Mouse (Mus musculus) urinary bladder, postnatal 25 days (tissue): Measurements from ENCODE around the gene Orc1.

Experiments
- DNase-seq: peaks from one replicate; pipeline ENCODE4 v3.0.0; 2022; ENCODE audit warnings: low spot score

The Orc1 gene

DNA sequence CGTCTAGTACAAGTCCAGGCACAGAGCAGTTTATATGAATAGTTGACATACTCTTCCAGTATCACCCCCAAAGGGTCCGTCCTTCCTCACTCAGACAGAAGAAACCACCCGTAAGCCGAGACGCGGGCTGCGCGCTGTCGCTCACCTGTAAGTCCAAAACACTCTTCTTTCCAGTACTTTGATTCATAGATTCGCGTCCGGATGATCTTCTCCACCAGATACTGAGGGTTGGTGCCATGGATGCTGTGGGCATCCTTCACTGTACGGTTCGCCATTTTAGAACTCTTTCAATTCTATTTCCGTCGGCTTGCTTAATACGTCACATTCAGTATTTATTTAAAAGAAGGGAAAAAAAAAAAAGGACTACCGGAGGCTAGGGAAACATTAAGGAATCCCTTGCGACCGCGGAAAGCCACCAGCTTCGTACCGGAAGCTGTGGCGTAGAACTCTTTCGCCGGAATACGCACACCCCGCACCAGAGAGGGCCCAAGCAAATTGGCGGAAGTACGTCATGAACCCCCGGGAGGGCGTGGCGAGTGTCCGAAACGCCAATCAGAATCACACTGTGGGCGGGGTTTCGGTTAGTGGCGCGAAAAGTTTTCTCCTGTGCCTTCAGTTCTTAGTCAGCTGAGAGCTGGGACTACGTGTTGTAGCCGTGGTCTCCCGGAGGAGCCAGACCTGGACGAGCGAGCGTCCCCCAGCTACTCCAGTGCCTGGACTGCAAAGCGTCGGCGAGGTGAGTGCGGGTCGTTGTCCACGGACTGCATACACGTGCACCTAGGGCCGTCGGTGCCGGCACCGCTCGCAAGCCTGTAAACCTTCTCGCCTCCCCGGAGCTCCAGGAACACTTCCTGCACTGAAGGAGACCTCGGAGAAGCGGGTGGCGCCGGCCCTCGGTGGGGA lies at the start of gene Orc1, which contains the start of gene Prpf38a:
Orc1 (plus strand) TSS at position 584 of the 903 bp plus-strand sequence.
Prpf38a (minus strand) TSS at position 497 of the 903 bp plus-strand sequence.
- peak; percentile 97 for DNase-seq

DNA sequence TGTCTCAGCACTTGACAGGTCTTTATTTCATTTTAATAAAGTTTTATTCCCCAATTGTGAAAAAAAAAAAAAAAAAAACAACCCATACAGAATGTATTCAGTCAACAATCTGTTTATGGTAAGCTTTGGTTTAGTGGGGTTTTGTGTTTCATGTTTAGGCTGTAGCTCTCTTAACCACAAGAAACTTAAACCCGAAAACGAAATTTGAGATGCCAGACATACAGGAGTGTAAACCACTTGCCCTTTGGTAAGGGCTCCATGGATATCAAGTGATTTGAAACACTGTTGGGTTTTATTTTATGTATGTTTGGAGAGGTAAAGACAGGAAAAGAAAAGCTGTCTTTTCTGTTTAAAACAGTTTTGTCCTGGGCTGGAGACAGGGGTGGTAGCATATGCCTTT lies 39.5 kb upstream of the Orc1 start:
- DNase-seq, result no peak

DNA sequence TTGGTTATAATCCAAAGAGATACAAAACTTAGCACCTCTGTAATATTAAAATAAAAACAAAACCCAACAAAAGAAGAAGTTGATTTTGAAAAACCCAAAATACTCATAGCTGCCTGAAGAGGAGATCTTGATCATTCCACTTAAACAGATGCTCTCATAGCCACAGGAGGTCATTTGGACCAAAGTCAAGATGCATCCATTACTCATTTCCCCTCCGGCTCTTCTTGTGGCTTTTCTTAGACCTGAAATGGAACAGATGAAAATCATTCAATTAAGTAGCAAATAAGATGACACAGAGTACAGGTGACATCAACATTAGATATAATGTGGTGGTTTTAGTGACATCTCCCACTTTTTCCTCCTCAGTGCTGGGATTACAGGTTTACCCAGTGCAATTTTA lies 14.2 kb upstream of the Orc1 start:
- DNase-seq, result no peak

DNA sequence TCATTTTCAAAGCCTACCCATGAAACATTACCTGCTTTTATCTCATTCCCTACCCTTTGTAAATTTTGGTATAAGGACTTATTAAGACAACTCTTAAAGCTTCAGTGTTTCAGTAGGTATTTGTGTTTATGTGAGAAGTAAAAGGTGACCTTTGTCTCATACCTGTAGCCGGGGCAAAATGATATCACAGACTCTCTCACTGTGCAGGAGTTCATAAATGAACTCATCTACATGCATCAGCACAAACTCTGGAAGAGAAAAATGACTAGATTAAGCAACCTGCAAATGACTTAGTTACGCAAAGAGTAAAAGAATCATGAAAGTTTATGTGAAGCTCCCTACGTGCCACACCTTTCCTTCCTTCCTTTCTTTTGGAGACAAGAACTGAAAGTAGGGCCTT lies 6.6 kb upstream of the Orc1 start:
- DNase-seq, result no peak

DNA sequence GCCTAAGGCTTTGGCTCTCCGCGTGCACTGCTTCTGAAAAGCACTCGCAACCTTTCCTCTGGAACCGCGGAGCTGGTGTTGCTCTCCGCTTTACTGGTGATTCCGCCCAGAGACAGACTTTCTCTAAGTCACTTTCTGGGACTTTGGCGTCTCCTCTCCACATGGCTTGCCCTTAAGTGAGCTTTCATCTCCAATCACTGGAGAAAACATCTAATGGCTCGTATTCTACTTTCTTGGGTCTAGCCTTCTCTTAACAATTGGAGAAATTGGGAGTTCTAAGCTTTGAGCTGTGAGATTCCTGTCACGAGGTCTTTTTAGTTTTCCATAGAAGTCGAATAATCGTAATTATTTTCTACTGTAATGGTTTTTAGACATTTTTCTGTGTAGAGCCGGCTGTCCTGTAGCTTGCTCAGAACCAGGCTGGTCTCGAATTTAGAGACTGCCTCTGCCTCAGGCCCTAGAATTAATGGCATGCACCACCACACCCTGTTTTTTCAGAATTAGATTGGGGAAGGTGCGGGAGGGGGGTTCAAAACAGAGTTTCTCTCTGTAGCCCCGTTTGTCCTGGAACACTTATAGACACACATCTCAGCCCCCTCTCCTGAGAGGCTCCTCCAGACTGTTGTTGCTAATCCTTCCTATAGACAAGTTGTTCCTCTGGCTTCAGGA lies 654 bp downstream of the Orc1 start:
- no peak for DNase-seq

DNA sequence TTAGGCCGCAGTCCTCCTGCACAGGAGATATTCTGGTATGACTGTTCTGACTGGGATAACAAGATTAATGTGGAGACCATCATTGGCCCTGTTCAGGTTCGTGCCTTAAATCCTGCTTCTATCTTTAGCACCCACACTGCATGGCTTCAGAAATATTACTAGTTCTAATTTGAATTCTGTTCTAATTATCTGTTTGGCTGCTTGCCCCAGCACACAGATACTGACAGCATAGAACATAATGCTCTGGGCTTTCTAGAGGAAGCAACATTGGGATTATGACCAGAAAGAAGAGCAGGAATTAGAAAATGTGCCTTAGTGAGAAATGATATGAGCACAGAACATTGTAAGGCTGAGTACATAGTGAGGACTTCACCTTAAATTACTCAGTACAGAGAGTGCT lies 14.2 kb downstream of the Orc1 start:
- no peak for DNase-seq

DNA sequence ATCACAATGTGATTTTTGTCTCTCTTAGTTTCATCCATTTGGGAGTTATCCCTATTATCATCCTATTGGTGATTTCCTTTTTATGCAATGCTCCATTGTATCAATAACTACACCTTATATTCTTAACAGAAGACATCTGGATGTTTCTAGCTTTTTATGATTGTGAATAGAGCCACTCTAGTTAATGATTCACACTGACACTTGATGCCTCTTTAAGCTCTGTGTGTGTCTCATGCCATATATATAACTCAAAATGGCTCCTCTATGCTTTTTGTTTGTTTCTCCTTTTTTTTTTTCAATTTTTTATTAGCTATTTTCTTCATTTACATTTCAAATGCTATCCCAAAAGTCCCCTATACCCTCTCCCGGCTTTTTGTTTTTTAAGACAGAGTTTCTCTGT lies 16.6 kb downstream of the Orc1 start:
- no peak for DNase-seq

DNA sequence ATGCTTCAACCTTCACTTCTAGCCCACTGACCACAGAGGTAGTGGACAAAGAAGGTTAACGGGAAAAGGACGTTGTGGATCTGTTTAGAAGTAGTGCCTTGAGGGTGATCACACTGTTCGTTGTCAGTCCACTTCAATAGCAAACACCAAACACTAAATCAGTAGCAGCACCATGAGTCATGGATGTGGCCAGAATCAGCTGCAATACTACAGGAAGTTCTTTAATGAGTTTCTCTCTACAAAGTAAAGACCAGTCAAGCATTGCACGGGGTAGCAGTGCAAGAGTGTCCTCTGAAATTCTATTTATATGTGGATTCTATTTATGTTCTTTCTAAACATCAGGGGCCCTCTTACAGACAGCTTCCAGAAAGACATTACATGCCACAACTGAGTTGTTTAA lies 19.1 kb downstream of the Orc1 start:
- no peak for DNase-seq

DNA sequence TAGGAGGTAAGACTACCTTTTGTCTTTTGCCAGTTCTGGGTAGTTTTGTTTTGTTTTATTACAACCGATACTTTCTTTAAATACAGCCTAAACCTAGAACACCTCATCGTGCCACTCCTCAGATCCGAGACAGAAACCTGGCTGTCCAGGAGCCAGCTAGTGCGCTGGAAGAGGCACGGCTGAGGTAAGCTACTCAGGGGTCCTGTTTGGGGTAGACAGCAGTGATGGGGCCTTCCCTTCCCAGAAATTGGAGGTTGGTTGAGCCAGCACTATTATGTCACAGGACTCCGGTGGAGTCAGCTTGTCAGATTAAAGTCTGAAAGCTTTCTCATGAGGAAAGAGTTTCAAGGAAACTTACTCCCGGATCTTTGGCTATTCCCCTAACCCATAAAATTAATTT lies 22.6 kb downstream of the Orc1 start:
- DNase-seq, result no peak

DNA sequence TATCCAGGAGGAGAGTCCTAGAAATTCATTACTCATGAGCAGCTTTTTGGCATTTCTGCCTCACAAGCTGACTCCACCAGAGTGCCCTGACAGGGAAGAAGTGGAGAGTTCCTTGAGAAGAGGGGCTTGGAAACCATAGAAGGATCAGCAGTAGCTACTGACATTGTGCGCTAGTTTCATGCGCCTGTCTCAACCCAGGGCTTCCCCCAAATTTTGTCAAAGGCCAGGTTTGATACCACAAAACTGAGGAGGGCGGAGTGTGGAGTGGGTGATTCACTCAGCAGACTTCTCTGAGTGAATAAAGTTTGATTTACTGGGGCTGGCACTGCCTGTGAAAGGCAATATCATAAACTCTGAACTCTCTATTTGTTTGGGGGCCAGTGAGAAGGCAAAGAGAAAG lies 29.4 kb downstream of the Orc1 start:
- DNase-seq, result no peak

DNA sequence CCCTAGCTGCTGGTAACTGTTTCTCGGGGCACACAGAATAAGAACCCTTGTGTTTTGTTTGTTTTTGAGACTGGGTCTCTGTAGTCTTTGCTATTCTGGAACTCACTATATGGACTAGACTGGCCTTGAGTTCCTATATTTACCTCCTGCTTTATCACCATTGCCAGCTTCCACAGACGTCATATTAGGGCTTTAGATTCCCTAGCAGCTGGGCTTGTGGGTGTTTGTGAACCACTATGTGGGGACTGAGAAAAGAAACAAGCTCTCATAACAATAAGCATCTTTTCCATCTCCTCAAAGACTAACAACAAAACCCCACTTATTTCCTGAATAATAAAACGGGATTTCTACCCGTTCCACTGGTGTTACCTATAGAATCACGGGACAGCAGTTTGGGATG lies 31.7 kb downstream of the Orc1 start:
- no peak for DNase-seq

DNA sequence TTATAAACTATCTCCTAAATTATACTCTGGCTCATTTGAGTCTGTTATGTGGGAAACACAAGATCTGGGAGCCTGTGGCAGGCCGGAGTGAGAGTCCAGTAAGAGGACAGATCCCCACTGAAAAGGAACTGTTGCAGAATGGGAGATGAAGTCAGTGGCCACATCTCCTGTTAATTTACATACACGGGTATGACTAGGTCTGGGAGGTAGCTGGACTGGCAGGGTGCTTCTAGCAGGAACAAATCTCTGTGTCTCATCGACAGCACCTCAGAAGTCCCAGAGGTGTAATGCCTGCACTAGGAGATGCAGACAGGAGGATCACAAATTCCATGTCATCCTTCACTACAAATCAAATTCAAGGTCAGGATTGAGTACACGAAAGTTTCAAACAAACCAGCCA lies 39.4 kb downstream of the Orc1 start:
- DNase-seq, result no peak

DNA sequence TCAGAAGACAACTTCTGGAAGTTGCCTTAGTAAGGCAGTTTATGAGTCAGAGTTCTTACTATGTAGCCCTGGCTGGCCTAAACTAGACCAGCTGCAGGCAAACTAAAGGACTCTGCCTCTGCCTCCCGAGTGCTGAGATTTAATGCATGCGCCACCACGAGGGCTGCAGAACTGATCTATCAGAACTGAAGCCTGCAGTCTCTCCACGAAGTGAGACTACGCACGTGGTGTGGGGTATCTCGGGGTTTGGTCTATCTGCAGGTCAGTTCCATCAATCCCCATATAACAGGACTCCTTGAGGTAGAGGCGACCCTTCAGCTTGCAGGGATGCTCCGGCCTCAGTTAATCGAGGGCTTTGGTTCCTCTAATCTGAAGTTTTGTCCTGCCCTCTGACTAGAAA lies 39.9 kb downstream of the Orc1 start:
- DNase-seq, result no peak

DNA sequence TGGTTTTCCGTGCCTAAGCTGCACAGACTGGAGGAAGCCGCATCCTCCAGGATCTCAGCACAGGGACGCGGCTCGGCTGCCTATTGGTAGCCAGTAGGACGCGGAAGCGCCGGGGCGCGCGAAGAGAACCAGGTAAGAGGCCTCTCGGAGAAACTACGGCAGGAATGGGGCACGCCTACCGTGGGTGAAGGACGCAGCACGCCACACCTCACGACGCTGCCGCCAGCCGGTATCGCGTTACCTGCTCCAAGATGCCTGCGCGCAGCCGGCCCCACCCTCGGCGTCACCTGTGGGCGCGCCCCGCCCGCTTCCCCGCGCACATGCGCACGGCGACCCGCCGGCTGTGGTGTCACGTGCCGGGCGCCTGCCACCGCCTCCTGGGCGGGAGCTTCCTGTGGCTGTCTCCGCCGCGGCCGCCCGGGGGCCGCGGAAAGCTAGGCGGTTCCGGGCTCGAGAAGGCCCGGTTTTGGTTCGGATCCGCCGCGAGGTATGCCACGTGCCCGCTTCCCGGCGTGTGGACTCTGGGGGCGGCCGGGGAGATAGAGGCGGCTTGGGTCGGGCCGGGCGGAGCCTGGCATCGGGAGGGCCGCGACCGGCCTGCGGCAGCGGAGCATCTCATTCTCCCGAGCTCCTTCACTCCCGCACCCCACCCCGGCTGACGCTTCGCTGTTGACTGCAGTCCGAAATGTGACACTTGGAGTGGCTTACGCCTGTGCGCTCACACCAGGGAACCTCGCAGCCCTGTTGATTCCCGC lies 40.5 kb downstream of the Orc1 start, which contains the start of gene Cc2d1b:
Cc2d1b (plus strand) TSS at position 354 of the 755 bp plus-strand sequence.
- DNase-seq, result peak; percentile 84

DNA sequence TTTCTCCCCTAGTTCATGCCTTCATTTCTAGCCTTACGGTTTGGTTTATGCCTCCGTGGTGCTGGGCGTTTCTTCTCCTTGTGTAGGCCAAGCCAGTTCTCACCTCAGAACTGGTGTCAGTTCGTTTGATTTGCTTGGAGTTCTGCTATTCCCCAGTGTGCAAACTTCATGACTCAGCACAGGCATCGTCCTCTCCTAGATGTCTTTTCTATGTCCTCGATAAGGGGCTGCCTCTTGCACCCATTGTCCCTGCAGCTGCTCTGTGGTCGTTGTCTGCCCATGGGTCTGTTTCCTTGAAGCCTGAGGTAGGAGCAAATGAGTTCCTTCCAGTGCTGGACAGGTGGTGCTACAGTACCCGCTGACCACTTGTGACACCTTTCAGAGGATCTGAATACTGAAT lies 41.3 kb downstream of the Orc1 start:
- no peak for DNase-seq

DNA sequence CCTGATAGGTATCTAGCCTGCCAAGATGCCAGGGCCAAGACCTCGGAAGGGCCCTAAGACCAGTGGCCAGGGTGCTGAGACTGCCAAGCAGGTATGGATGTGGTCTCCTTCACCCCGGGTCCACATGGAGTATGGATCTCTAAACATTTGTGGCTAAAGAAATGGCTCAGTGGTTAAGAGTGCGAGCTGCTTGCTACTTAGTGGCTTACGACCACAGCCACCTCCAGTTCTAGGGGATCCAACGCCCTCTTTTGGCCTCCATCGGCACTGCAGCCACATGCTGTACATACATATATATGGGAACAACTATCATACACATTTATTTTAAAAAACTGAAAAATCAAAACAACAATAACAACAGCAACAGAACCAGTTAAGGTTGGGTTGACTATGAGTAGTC lies 42.3 kb downstream of the Orc1 start:
- no peak for DNase-seq

DNA sequence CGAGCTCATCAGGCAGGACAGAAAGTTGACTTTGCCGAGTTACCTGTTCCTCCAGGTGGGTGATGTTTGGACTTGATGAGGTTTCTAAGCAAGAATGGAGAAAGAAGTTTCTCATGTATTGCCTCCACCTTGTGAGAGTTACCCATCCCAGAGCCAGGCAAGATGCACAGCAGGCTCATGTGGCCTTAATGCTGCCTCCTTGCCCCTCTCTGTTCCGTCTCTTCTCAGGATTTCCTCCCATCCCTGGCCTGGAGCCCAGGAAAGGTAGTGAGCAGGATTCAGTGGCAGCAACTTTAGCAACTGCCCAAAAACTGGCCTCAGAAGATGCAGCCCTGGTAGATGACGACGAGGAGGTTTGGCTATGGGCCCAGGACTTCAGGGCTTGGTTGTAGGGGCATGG lies 47.8 kb downstream of the Orc1 start:
- DNase-seq, result no peak

DNA sequence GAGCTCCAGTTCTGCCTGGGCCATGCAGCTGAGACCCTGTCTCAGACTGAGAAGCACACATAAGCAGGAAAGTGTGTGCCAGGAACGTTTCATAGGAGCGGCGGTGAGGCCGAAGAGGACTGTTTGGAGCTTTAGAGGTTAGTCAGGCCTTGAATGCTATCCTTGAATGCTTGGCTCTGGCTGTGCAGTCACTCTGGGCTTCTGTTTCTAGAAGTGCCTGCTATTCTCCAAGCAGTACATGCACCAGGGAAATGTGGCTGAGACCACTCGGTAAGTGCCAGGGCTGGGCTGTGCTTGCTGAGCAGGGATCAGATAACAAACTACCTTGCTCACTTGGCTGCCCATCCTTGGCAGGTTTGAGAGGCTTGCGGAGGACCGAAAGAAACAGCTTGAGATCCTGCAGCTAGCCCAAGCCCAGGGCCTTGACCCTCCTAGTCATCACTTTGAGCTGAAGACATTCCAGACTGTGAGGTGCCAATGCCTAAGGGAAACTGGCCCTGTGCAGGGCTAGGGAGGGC lies 50.2 kb downstream of the Orc1 start:
- DNase-seq, result no peak

DNA sequence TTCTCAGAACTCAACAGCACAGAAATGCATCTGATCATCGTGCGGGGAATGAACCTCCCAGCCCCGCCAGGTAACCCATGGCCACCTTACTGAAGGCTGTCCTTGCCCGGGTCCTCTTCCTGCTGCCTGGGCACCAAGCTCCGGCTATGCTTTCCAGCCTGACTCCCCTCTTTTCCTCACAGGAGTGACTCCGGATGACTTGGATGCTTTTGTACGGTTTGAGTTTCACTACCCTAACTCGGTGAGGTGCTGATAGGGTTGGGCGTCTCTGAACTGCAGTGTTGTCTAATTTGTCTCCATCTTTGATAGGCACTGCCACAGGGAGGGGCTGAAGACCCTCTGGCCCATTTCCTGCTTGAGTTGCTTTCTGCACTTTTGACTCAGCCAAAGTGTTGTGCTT lies 50.9 kb downstream of the Orc1 start:
- no peak for DNase-seq

DNA sequence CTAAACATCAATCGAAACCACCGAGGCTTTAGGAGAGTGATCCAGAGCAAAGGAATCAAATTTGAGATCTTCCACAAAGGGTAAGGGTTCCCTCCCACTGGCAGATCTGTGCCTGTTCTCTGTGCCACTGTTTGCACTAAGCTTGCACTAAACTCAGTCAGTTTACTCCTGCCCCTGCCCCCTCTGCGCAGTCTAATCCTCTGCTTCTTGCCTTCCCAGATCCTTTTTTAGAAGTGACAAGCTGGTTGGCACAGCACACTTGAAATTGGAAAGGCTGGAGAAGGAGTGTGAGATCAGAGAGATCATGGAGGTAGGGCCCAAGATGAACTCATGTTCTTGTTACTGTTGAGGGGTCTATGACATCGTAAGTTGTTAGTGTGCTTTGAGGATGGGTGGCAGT lies 52.4 kb downstream of the Orc1 start:
- DNase-seq, result no peak

DNA sequence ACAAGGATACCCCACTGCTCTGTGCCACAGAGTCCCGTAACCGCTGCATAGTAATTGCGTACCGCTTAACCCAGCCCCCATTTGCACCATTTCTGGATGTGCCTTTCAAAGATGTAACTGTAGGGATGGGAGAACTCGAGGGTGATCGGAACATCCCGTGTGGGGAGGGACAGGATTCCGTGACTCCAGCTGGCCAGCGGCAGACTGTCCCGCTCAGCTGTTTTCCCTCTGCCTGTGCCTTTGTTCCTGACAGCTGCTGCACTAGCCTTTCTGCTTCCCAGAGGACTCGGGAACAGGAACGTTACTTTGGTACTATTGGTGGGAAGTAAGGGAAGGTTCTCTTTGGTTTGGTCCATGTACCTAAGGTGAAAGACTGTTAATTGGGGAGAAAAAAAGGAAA lies 54.5 kb downstream of the Orc1 start:
- no peak for DNase-seq

DNA sequence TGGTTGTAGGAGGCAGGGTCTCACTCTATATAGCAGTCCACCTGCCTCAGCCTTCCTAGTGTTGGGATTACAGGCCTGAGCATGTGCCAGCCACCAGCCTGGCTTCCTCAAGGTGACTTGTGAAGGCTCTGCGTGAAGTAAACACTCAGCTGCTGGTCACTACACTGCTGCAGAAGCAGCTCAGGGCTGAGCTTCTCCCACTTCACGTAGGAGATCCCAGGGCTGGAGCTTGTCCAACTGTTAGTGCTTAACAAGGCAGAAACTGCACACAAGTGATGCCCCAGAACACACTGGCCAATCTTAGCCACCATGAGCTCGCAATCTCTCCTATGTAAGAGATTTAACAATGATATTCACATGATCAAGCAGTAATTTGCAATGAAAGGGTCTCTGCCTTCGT lies 55.5 kb downstream of the Orc1 start:
- DNase-seq, result no peak

DNA sequence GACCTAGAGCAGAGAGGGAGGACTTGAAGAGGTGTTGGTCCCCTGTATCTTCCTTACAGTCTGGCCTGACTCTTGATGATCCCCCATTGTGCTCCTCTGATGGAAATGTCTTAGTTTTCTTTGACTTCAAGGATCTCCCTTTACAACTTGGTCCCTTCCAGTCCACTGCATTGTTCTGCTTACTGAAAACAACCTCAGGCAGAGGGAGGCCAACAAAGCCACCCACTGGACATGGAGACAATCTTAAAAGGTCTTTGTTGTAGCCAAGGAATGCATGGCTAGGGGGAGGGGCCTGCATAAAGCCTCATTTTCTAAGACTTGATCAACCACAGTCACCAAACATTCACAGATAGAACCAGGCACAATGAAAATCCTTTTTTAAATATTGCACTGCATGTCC lies 55.9 kb downstream of the Orc1 start:
- no peak for DNase-seq
